Mouse (Mus musculus): Measurements from ENCODE around the gene Tcf25. TPM values are rescaled to one million over a fixed set of nuclear protein-coding genes. Genes with fewer than 3 reads are reported as not detected.
"Not testable (repeated sequence)": the region's sequence is repeated elsewhere in the genome, so short reads cannot be mapped to it uniquely, and the experiment has no call there.

The Tcf25 gene
- polyA plus RNA-seq, 1 experiment = 223 TPM

DNA sequence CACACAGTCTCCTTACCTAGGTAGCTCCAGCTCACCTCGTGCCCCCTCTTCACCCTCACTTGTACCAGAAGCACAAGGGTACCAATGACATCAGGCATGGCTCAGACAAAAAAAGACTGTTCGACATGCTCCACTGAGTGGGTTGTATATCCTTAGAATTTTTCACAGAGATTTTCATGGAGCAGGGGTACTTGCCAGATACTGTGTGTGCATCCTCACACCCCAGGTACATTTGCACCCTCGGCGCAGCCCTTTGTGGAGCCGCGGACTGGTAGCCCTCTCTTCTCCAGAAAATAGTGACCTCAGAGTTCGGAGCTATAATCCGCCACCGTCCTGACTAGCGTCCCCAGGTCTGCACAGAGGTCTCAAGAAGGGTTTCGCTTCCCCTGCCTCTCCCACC lies 37.2 kb downstream of the Tcf25 start:
- DNase-seq (ENCODE audit: low read depth) = no peak

- DNase-seq (ENCODE audit: low read depth) = no peak
These were observed 37.7 kb downstream of the Tcf25 start, which contains the start of gene Tubb3 for GRCm38 (mm10) chr8:123411246-123411645. TSS of gene Tubb3 (plus strand) at chr8:123411424.

- no peak for DNase-seq (ENCODE audit: low read depth)
These were observed 38.3 kb downstream of the Tcf25 start for GRCm38 (mm10) chr8:123411781-123412327.

DNA sequence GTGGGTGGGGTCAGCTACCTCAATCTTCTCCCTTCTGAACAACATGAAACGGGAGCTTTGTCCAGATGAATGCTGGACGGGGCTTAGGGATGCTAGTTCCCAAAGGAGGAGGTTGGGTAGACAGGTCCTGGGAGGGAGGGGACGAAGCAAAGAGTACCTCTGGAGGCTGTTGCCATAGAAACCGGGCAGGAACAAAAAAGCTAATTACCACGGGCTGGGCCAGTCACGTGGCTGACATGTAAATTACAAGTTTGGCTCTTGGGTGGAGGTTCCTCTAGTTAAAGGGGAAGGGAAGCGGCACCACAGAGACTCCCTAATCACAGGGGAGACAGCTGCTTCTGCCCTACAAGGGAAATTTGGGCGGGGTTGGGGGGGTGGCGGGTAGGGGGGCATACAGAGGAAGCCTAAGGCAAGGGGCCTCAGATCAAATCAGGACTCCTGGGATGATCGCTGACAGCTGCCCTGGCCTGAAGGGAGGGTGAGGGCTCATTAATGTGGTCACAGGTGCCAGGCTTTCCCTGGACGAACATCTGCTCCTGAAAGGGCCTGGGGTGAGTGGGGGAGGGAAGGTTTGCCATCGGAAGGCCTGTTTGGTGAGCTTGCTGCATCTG lies 39.1 kb downstream of the Tcf25 start:
- no peak for DNase-seq (ENCODE audit: low read depth)

DNA sequence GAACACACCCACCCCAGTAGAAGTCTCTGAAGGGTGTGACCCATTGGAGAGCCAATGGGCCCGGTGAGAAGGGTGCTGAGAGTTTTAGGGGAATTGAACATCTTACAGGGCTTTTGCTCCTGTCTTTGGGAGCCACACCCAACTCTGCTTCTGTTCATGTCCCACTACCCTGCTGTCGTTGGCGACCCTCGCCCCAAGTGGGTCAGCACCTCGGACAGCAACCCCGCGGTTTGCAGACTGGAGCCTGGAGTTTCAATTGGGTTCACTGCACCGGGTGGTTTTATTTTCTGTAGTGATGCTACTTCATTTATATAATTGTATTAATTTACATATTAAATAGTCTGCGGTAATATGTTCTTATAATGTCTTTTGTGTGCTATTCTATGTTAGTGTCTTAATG lies 40.7 kb downstream of the Tcf25 start:
- DNase-seq (ENCODE audit: low read depth) = no peak

DNA sequence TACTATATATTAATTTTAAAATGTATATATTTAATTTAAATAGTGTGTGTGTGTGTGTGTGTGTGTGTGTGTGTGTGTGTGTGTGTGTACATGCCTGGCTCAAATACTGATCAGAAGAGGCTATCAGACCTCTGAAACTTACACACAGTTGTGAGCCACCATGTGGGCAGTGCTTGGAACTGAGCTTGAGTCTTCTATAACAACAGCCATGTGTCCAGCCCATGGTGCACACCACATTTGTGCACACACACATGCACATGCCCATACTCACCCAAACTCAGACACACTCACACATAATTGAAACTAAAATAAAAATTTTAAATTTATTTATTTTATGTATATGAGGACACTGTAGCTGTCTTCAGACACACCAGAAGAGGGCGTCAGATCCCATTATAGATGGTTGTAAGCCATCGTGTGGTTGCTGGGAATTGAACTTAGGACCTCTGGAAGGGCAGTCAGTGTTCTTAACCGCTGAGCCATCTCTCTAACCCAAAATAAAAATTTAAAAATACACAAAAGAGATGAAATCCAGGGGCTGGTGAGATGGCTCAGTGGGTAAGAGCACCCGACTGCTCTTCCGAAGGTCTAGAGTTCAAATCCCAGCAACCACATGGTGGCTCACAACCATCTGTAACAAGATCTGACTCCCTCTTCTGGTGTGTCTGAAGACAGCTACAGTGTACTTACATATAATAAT lies 41.6 kb downstream of the Tcf25 start:
- DNase-seq (ENCODE audit: low read depth) = not testable (repeated sequence)

DNA sequence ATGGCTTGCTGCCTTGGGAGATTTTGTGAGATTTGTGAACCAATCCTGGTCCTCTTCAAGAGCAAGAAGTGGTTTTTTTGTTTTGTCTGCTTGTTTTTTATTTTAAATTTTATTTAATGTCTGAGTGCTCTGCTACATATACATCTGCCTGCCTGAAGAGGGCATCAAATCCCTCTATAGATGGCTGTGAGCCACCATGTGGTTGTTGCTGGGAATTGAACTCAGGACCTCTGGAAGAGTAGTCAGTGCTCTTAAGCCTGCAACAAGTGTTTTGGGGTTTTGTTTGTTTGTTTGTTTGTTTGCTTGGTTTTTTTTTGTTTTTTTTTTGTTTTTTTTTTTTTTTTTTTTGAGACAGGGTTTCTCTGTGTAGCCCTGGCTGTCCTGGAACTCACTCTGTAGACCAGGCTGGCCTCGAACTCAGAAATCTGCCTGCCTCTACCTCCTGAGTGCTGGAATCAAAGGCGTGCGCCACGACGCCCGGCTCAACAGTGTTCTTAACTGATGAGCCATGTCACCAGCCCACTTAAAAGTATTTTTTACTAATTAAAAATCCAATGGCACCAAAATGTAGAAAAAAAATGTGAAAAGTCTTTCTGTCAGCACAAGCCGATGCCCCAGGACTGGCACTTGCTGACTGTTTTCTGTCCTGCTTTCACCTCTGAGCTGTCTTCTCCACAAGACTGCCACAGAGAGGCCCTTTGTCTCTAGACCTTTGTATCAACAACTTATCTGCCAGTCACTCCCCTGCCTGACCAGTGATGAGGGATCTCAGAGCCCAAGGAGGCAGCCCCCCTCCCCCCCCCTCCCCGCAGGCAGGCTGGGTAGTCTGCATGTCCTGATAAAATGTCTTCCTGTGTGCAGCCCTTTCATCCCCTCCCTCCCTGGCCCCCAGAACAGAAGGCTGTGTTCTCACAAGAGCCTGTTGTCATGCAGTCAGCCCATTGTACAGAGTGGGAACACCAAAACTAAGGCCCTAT lies 42.7 kb downstream of the Tcf25 start:
- no peak for DNase-seq (ENCODE audit: low read depth)

- DNase-seq (ENCODE audit: low read depth) = no peak
These were observed 43.5 kb downstream of the Tcf25 start for GRCm38 (mm10) chr8:123416944-123417555.

DNA sequence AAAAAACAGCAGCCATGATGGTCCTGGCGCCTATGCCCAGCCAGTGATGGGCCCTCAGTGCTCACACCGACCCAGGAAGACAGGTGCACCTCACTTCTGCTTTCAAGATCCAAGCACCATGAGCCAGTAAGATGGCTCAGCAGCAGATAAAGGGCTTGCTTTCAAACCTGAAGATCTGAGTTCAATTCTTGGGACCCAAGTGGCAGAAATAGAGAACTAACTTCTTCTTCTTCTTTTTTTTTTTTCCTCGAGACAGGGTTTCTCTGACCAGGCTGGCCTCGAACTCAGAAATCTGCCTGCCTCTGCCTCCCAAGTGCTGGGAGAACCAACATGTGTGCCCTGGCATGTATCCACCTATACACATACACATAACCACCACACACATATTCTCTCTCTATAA lies 46.2 kb downstream of the Tcf25 start:
- no peak for DNase-seq (ENCODE audit: low read depth)

- DNase-seq (ENCODE audit: low read depth) = no peak
These were observed 47.1 kb downstream of the Tcf25 start for GRCm38 (mm10) chr8:123420525-123421281.

GRCm38 (mm10) chr8:123421325-123421724 lies 47.8 kb downstream of the Tcf25 start:
- no peak for DNase-seq (ENCODE audit: low read depth)

DNA sequence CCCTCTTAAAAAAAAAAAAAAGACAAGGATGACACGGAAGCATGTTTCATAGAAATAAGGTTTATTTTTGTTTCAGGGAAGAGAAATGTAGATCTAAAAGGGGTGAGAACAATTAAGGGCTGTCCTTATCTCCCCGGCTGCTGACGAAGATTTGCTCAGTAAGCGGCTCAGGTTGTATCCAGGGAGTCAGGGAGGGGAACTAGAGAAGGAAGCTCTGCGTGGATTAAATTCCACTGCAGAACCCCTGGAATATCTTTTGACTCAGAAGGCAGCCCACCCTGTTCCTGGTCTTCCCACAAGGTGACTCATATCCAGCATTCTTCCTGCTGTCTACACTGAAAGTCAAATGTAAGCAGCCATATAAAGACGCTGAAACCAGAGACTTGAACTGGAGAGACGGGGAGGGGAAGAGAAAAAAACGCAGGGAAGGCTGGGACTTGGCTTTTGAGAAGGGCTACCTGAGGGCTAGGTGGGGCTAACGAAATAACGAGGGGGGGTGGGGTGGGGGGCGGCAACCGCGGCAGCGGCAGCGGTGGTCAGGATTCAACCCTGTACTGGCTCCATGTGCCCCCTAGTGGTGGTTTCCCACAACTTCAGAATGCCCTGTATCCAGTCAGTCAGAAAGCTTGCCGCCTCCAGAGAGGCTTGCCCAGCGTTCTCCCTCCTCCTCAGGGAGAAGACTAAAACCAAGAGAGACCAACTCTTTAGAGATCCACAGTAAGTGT lies 48.7 kb downstream of the Tcf25 start:
- no peak for DNase-seq (ENCODE audit: low read depth)

DNA sequence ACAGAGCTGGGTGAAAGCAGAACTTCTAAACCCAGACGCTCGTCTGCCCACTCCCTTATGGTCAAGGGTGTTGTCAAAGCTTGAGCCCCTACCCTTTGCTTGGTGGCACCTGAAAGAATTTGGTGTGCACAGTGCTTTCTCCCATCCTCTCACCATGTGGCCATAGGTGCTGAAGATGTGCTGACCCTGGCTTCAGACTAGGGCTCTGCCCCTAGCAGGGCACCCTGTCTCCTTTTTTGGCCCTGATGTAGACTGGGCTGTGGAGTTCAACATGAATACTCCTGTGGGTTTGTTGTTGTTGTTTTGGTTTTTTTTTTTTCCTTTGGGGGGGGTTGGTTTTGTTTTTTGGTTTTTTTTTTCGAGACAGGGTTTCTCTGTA lies 49.2 kb downstream of the Tcf25 start:
- DNase-seq (ENCODE audit: low read depth) = no peak

GRCm38 (mm10) chr8:123423441-123423840 lies 49.9 kb downstream of the Tcf25 start, which contains the start of gene Def8:
TSS of gene Def8 (plus strand) at chr8:123423527.
- no peak for DNase-seq (ENCODE audit: low read depth)

GRCm38 (mm10) chr8:123426511-123427509 lies 53.3 kb downstream of the Tcf25 start:
- no peak for DNase-seq (ENCODE audit: low read depth)

- DNase-seq (ENCODE audit: low read depth) = no peak
These were observed 54.2 kb downstream of the Tcf25 start for GRCm38 (mm10) chr8:123427639-123428275.

DNA sequence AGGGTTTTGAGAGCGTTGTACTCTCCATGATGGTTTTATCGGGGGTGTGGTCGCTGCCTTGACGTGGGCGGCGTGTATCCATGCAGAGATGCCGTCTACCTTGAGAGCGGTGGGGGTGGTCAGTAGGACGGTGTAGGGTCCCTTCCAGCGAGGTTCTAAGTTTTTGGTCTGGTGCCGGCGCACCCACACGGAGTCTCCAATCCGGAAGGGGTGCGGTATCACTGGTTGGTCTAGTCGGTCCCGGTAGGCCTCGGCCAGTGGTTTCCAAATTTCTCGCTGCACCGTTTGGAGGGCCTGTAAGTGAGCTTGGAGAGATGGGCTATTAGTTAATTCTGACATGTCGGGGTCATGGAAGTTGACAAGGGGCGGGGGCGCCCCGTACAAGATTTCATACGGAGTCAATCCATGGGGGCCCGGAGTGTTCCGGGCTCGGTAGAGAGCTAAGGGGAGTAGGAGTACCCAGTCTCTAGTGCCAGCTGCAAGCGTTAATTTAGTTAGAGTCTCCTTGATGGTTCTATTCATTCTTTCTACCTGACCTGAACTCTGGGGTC lies 54.9 kb downstream of the Tcf25 start:
- no peak for DNase-seq (ENCODE audit: low read depth)
